Mouse (Mus musculus): ENCODE results near the gene Gm9803.

DNA sequence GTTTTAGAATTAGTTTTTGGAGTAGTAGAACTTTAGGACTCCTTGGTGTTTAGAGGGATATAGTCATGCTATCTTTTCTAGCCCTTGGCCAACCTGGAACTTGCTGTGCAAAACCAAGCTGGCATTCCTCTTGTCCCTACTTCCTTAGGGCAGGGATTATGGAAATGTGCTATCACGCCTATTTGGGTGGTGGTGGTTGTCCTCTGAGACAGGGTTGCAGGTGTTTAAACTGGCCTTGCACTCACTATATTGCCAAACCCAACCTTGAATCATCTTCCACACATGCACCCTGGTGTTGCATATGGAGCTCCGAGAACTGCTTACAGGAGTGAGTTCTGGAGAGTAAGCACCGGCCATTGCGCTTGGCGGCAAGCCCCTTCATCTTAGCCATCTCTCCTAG, 41.9 kb upstream of the Gm9803 start:
- TF ChIP-seq CTCF (IDR thresholded peaks at IDR 0.05; ENCODE audit: extremely low read depth, insufficient read length, insufficient replicate concordance, low read depth, low read length): no peak
- no peak for TF ChIP-seq POLR2A (IDR thresholded peaks at IDR 0.05; ENCODE audit: low read depth, low read length)
